Mouse (Mus musculus) midbrain, embryonic 13.5 days (tissue): ENCODE measurements around the gene Socs3. TPM values are rescaled to one million over a fixed set of nuclear protein-coding genes. Genes with fewer than 3 reads are reported as not detected.

Experiments used
- ATAC-seq: fragments of 200-750 bp; cut with Nextera tagmentation; 2 replicates; pipeline ENCODE4 v1.8.0; 2017; ENCODE audit warnings: mild to moderate bottlenecking, moderate TSS enrichment, moderate library complexity
- H3K27ac ChIP-seq: fragments of 300-500 bp; sonication (generic); 2 replicates; pipeline ENCODE4 v1.5.1; 2015; ENCODE audit warnings: inconsistent platforms, mild to moderate bottlenecking, moderate library complexity
- H3K27me3 ChIP-seq: fragments of 300-500 bp; sonication (generic); 2 replicates; pipeline ENCODE4 v1.6.1; 2015; ENCODE audit warnings: mild to moderate bottlenecking, inconsistent platforms
- H3K36me3 ChIP-seq: fragments of 300-500 bp; sonication (generic); 2 replicates; pipeline ENCODE4 v1.6.1; 2015; ENCODE audit warnings: mild to moderate bottlenecking, inconsistent platforms
- H3K4me1 ChIP-seq: fragments of 300-500 bp; sonication (generic); replicated peaks from 2 replicates; pipeline ENCODE4 v1.6.1; 2015; ENCODE audit warnings: inconsistent platforms
- H3K4me2 ChIP-seq: fragments of 300-500 bp; sonication (generic); replicated peaks from 2 replicates; pipeline ENCODE4 v1.6.1; 2015; ENCODE audit warnings: moderate library complexity, mild to moderate bottlenecking, inconsistent platforms
- H3K4me3 ChIP-seq: fragments of 300-500 bp; sonication (generic); replicated peaks from 2 replicates; pipeline ENCODE4 v1.5.1; 2015; ENCODE audit warnings: mild to moderate bottlenecking, inconsistent platforms
- H3K9ac ChIP-seq: fragments of 300-500 bp; sonication (generic); replicated peaks from 2 replicates; pipeline ENCODE4 v1.6.1; 2015; ENCODE audit warnings: mild to moderate bottlenecking, inconsistent platforms
- H3K9me3 ChIP-seq: fragments of 300-500 bp; sonication (generic); 2 replicates; pipeline ENCODE4 v1.6.1; 2016; ENCODE audit warnings: mild to moderate bottlenecking, inconsistent platforms
- WGBS: fragments of 180-500 bp; shearing (Covaris S2); methylation state at CpG from one replicate; pipeline ENCODE4 v1.1.7; 2015; 5-methylcytosine and 5-hydroxymethylcytosine counted together
- microRNA-seq: library from miRNA; unstranded; fragments of <30 nt; microRNA quantifications from one replicate; pipeline ENCODE4, GENCODE M21; 2016
- polyA plus RNA-seq: library from polyadenylated mRNA; unstranded; fragments of >200 nt; fragmentation: Nextera tagmentation; extraction: Ambion mirVana; gene quantifications from 2 replicates; pipeline ENCODE4 v1.2.1, GENCODE M21; 2015

The Socs3 gene
- polyA plus RNA-seq, 1 experiment from 2014 or later: 9.3 TPM

GRCm38 (mm10) chr11:117923279-117923678 is 46.6 kb downstream of the Socs3 start:
- Histone ChIP-seq H3K4me3 (no peak overlapping the region), H3K4me2 (no peak overlapping the region), H3K9ac (no peak overlapping the region), H3K4me1 (0 out of 2 replicates have a peak, but pooled peaks cover 4% of the 10 kb centered on the region), H3K27me3 (no peaks in the 10 kb centered on the region), H3K27ac (no peak overlapping the region), H3K9me3 (no peaks in the 10 kb centered on the region), H3K36me3 (no peaks in the 10 kb centered on the region)
- 89% methylated on average over 11 of the region's 11 CpGs for WGBS
- ATAC-seq: no peak

- no peak for ATAC-seq
- H3K4me1 ChIP-seq: 0 out of 2 replicates have a peak, but pooled peaks cover 4% of the 10 kb centered on the region
- no peaks in the 10 kb centered on the region for H3K36me3 ChIP-seq
- H3K4me3 ChIP-seq: no peak overlapping the region
- no peaks in the 10 kb centered on the region; the same call in 1 of the 2 replicates for H3K27me3 ChIP-seq
- peaks cover 7% of the 10 kb centered on the region for H3K9me3 ChIP-seq
- no peak overlapping the region for H3K4me2 ChIP-seq
- no peak overlapping the region for H3K9ac ChIP-seq
- no peak overlapping the region for H3K27ac ChIP-seq
- 13% methylated on average over 5 of the region's 5 CpGs for WGBS
Observed at GRCm38 (mm10) chr11:117919211-117919610, 50.6 kb downstream of the Socs3 start.

- Histone ChIP-seq H3K27ac (no peak overlapping the region), H3K36me3 (no peaks in the 10 kb centered on the region), H3K4me2 (no peak overlapping the region), H3K9ac (no peak overlapping the region), H3K4me1 (0 out of 2 replicates have a peak, but pooled peaks cover 4% of the 10 kb centered on the region), H3K4me3 (no peak overlapping the region), H3K27me3 (no peaks in the 10 kb centered on the region; the same call in 1 of the 2 replicates), H3K9me3 (peaks cover 7% of the 10 kb centered on the region)
- 67% methylated on average over 11 of the region's 11 CpGs for WGBS
- no peak for ATAC-seq
Observed at GRCm38 (mm10) chr11:117918541-117918940, 51.3 kb downstream of the Socs3 start.

Small RNAs within 50 kb of the gene (microRNA-seq; reads per million reads assigned to microRNA genes)
- gene Mir6933: not detected

Other genes with a start within 250 kb of the Socs3 start
- gene Tmc8, start 188.0 kb downstream of the Socs3 start, polyA plus RNA-seq: 1.3 and 1.4 TPM in 2 replicates
- 3.9 and 4.1 TPM in 2 replicates for gene Tmc6, start 187.8 kb downstream of the Socs3 start, polyA plus RNA-seq
- gene 6030468B19Rik, start 172.4 kb downstream of the Socs3 start, polyA plus RNA-seq: not detected in 2 replicates
- 0.55 and 0.70 TPM in 2 replicates for gene Gm20708, start 160.4 kb downstream of the Socs3 start, polyA plus RNA-seq
- gene Syngr2, start 160.4 kb downstream of the Socs3 start, polyA plus RNA-seq: 14.3 and 15.0 TPM in 2 replicates
- gene Afmid, start 144.1 kb downstream of the Socs3 start, polyA plus RNA-seq: 4.1 and 4.3 TPM in 2 replicates
- gene Tk1, start 144.0 kb downstream of the Socs3 start, polyA plus RNA-seq: 34.5 and 36.2 TPM in 2 replicates
- gene Birc5, start 120.8 kb downstream of the Socs3 start, polyA plus RNA-seq: 99.1 and 105 TPM in 2 replicates
- gene Tmem235, start 109.3 kb downstream of the Socs3 start, polyA plus RNA-seq: not detected in 2 replicates
- gene Tha1, start 96.6 kb downstream of the Socs3 start, polyA plus RNA-seq: 2.6 and 3.0 TPM in 2 replicates
- 46.0 and 50.8 TPM in 2 replicates for gene Pgs1, start 16.2 kb upstream of the Socs3 start, polyA plus RNA-seq
- gene Dnah17, start 160.6 kb upstream of the Socs3 start, polyA plus RNA-seq: 0.19 and 0.34 TPM in 2 replicates